ENCODE assay signal across 10 mouse cellular contexts in the genomic region with DNA sequence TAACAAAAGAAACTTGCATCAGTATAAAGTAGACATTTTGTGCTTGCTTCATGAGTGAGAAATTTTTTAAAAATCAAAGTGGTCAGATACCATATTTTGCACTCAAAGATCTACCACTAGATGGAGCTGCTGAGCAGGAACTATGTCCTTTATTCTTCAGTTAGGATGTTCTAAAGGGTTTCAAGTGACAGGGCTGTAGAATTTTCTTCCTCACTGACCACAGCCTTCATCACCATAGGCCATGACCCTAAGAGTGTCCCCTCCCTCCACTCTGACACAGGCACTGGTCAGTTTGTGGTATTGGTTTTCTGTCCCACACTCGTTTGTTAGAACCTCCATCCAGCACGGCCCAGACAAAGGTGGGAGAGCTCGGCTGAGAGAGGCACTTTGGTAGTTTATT. TPM values are rescaled to one million over a fixed set of nuclear protein-coding genes. Genes with fewer than 3 reads are reported as not detected.
DNase-seq lines count a peak whose midpoint lies in the region; ATAC-seq and TF ChIP-seq lines count a peak whose summit lies in the region.
"Had no signal": no experiment of that assay in that cellular context is flagged by ENCODE, and none has a peak within 500 bp of the region (broad histone marks: within the 10 kb centered on the region; RNA-seq: fewer than 3 reads in every experiment).

No protein-coding gene starts in this region.

- H3K27me3 ChIP-seq in kidney, embryonic 16.5 days (ENCODE audit: insufficient read depth, low read length), result no peaks in the 10 kb centered on the region
- no peaks in the 10 kb centered on the region for H3K27me3 ChIP-seq in forebrain, postnatal 0 days (ENCODE audit: insufficient read depth, low read length)

- no peak overlapping the region for H3K4me3 ChIP-seq in kidney, embryonic 16.5 days (ENCODE audit: low read length)
- H3K4me3 ChIP-seq in forebrain, postnatal 0 days (ENCODE audit: low read depth, low read length), result no peak overlapping the region

- H3K9me3 ChIP-seq in kidney, embryonic 16.5 days (ENCODE audit: low read length), result no peaks in the 10 kb centered on the region
- no peaks in the 10 kb centered on the region for H3K9me3 ChIP-seq in forebrain, postnatal 0 days (ENCODE audit: low read length)

- peaks cover 17% of the 10 kb centered on the region; the same call in 1 of the 2 replicates for H3K4me1 ChIP-seq in kidney, embryonic 16.5 days (ENCODE audit: insufficient read depth, low read length)
- H3K4me1 ChIP-seq in forebrain, postnatal 0 days (ENCODE audit: insufficient read depth), result no peaks in the 10 kb centered on the region

- peak; percentile 71 for DNase-seq in kidney, adult 9 months
- DNase-seq in CD4-positive helper T cell, adult 2 months (ENCODE audit: low read depth, low spot score), result peak; percentile 58
- DNase-seq in Muller cell, postnatal 12 days (ENCODE audit: inconsistent ontology term), result peak; percentile 36
- peak; percentile 83 for DNase-seq in forebrain, postnatal 0 days
- DNase-seq in mesoderm, embryonic 11.5 days (ENCODE audit: low read depth, low spot score), result peak; percentile 67
- DNase-seq in urinary bladder, adult 18-20 months (ENCODE audit: low spot score in 2 of 2), result no peak

- no peaks in the 10 kb centered on the region for H3K36me3 ChIP-seq in kidney, embryonic 16.5 days (ENCODE audit: insufficient read depth, low read length)
- H3K36me3 ChIP-seq in forebrain, postnatal 0 days (ENCODE audit: insufficient read depth), result no peaks in the 10 kb centered on the region

- peak; percentile 83 for TF ChIP-seq CTCF in forebrain, postnatal 0 days (IDR thresholded peaks at IDR 0.05; ENCODE audit: low read depth)

- ATAC-seq in kidney, embryonic 16.5 days (ENCODE audit: low FRiP score, low TSS enrichment), result no peak
- peak; percentile 59; the same call in 1 of the 2 replicates for ATAC-seq in forebrain, postnatal 0 days
- no peak for ATAC-seq in erythroblast, adult 5-6 weeks (replicated peaks; ENCODE audit: low FRiP score, poor library complexity, severe bottlenecking)

- H3K27ac ChIP-seq in kidney, embryonic 16.5 days (ENCODE audit: low read length), result no peak overlapping the region
- H3K27ac ChIP-seq in forebrain, postnatal 0 days (ENCODE audit: low read depth, low read length), result no peak overlapping the region

- 47% methylated on average over 3 of the region's 3 CpGs for WGBS in kidney, embryonic 16.5 days
- WGBS in forebrain, postnatal 0 days, result 61% methylated on average over 3 of the region's 3 CpGs

- no peak overlapping the region for H3K9ac ChIP-seq in kidney, embryonic 16.5 days (replicated peaks; ENCODE audit: low read length)
- no peak overlapping the region for H3K9ac ChIP-seq in forebrain, postnatal 0 days

- no peak overlapping the region for H3K4me2 ChIP-seq in kidney, embryonic 16.5 days (replicated peaks; ENCODE audit: low read depth, low read length)
- H3K4me2 ChIP-seq in forebrain, postnatal 0 days (ENCODE audit: low read depth), result no peak overlapping the region

RNA-seq across cellular contexts. Expression of a gene that starts 7.4 kb away (rescaled TPM):
- polyA plus RNA-seq in kidney, embryonic 16.5 days (2015; fragmentation: Nextera tagmentation; extraction: Ambion mirVana), result not detected in 2 replicates
- total RNA-seq in forebrain, postnatal 0 days (2014; rRNA removed), result 1.2 TPM in 1 of 2 replicates, not detected in the other
- not detected in 2 replicates for polyA plus RNA-seq in forebrain, postnatal 0 days (2015; fragmentation: Nextera tagmentation; extraction: Ambion mirVana)
- total RNA-seq in erythroblast, adult 5-6 weeks (2015; ENCODE audit: low replicate concordance), result not detected in 2 replicates
- total RNA-seq in erythroblast, adult 5-6 weeks (2017; ENCODE audit: low replicate concordance), result not detected in 2 replicates
- total RNA-seq: left cerebral cortex, adult 18-20 months had no signal
- polyA plus RNA-seq: spleen, adult 2 months had no signal

RNA-seq across cellular contexts. Expression of a gene that starts 9.4 kb away (rescaled TPM):
- 64.5 and 76.1 TPM in 2 replicates for polyA plus RNA-seq in kidney, embryonic 16.5 days (2015; fragmentation: Nextera tagmentation; extraction: Ambion mirVana)
- total RNA-seq in forebrain, postnatal 0 days (2014; rRNA removed), result 8.0 and 9.1 TPM in 2 replicates
- polyA plus RNA-seq in forebrain, postnatal 0 days (2015; fragmentation: Nextera tagmentation; extraction: Ambion mirVana), result 12.0 and 13.1 TPM in 2 replicates
- total RNA-seq in erythroblast, adult 5-6 weeks (2015; ENCODE audit: low replicate concordance), result not detected in 2 replicates
- not detected in 2 replicates for total RNA-seq in erythroblast, adult 5-6 weeks (2017; ENCODE audit: low replicate concordance)

RNA-seq across cellular contexts. Expression of a gene that starts 11.6 kb away (rescaled TPM):
- 52.9 and 59.3 TPM in 2 replicates for polyA plus RNA-seq in kidney, embryonic 16.5 days (2015; fragmentation: Nextera tagmentation; extraction: Ambion mirVana)
- total RNA-seq in forebrain, postnatal 0 days (2014; rRNA removed), result 40.7 and 55.0 TPM in 2 replicates
- polyA plus RNA-seq in forebrain, postnatal 0 days (2015; fragmentation: Nextera tagmentation; extraction: Ambion mirVana), result 26.4 and 29.3 TPM in 2 replicates
- total RNA-seq in erythroblast, adult 5-6 weeks (2015; ENCODE audit: low replicate concordance), result 2.3 TPM in 2 replicates
- total RNA-seq in erythroblast, adult 5-6 weeks (2017; ENCODE audit: low replicate concordance), result 3.9 TPM in 1 of 2 replicates, not detected in the other

RNA-seq across cellular contexts. Expression of a gene that starts 11.7 kb away (rescaled TPM):
- polyA plus RNA-seq in kidney, embryonic 16.5 days (2015; fragmentation: Nextera tagmentation; extraction: Ambion mirVana), result 0.69 TPM in 1 of 2 replicates, not detected in the other
- not detected in 2 replicates for total RNA-seq in forebrain, postnatal 0 days (2014; rRNA removed)
- 1.2 TPM in 1 of 2 replicates, not detected in the other for polyA plus RNA-seq in forebrain, postnatal 0 days (2015; fragmentation: Nextera tagmentation; extraction: Ambion mirVana)
- not detected in 2 replicates for total RNA-seq in erythroblast, adult 5-6 weeks (2015; ENCODE audit: low replicate concordance)
- not detected in 2 replicates for total RNA-seq in erythroblast, adult 5-6 weeks (2017; ENCODE audit: low replicate concordance)
- total RNA-seq: left cerebral cortex, adult 18-20 months had no signal
- polyA plus RNA-seq: spleen, adult 2 months had no signal

RNA-seq across cellular contexts. Expression of a gene that starts 19.8 kb away (rescaled TPM):
- 7.5 and 9.3 TPM in 2 replicates for polyA plus RNA-seq in kidney, embryonic 16.5 days (2015; fragmentation: Nextera tagmentation; extraction: Ambion mirVana)
- 10.2 and 10.3 TPM in 2 replicates for total RNA-seq in forebrain, postnatal 0 days (2014; rRNA removed)
- 8.9 and 11.5 TPM in 2 replicates for polyA plus RNA-seq in forebrain, postnatal 0 days (2015; fragmentation: Nextera tagmentation; extraction: Ambion mirVana)
- total RNA-seq in erythroblast, adult 5-6 weeks (2015; ENCODE audit: low replicate concordance), result 0.42 TPM in 1 of 2 replicates, not detected in the other
- 0.17 and 0.28 TPM in 2 replicates for total RNA-seq in erythroblast, adult 5-6 weeks (2017; ENCODE audit: low replicate concordance)

Comparison
In these comparisons a context has a peak if more than half of its experiments do, and no peak if none do; other contexts are left out.
1. DNase-seq: peak in kidney, adult 9 months (single experiment), CD4-positive helper T cell, adult 2 months (single experiment), Muller cell, postnatal 12 days (single experiment), forebrain, postnatal 0 days (single experiment) and mesoderm, embryonic 11.5 days (single experiment); none in urinary bladder, adult 18-20 months (0 of 2).